Mouse (Mus musculus): ENCODE results near the gene Prkg1. TPM values are rescaled to one million over a fixed set of nuclear protein-coding genes. Genes with fewer than 3 reads are reported as not detected.

Gene Prkg1
- polyA plus RNA-seq, 1 experiment from 2014 or later: 2.5 TPM

DNA sequence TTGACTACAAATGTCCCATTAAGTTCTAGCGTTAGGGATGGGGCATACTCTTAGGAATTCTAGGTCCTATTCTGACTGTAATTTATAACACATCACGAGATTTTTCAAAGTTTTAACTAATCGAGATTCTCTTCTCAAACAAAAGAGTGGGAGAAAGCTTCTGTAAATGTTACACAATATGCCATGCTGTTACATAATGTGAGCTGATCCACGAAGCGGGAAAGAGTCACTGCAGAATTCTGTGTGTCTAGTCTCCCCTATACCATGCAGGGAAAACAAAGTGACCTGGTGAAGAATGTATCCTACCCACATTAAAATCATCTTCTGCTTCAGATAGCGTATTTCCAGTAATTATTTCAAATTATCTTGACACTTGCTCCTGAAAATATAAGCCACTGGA lies 567.8 kb downstream of the Prkg1 start:
- H3K36me3 ChIP-seq (ENCODE audit: inconsistent target): no peaks in the 10 kb centered on the region
- no peak overlapping the region for H3K27ac ChIP-seq
- H3K4me3 ChIP-seq (ENCODE audit: inconsistent target): no peak overlapping the region
- no peaks in the 10 kb centered on the region for H3K79me2 ChIP-seq (ENCODE audit: inconsistent target)
- whole genome bisulfite sequencing (ENCODE audit: missing documents): 71% methylated on average over 6 of the region's 6 CpGs

DNA sequence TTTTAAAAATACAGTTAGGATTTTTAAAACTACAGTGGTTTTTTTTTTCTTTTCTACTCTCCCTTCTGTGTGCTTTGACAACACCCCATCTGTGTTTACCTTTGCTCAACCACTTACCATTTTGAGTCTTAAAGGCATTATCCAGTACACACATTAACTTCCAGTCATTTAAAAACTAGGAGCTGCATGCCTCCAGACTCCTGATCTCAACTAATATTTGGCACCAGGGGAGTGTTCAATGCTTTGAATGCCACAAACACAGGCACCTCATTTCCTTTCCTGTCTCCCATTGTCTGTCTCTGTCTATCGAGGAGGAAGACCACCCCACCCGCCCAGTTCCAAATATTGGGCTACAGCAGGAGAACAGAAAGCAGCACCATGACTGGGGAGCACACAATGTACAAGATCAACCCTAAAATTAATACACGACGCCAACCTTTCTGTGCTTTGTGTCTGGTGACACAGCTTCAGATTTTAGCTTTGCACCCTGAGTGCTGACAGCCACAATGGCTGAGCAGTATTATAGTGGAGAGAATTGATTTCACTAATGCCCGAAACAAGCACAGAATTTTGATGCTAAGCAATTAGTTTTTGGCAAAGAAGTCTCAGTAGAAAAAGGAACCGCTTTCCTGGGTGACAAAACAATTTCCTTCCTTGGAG lies 576.1 kb downstream of the Prkg1 start:
- Histone ChIP-seq H3K36me3 (ENCODE audit: inconsistent target) (no peaks in the 10 kb centered on the region), H3K4me3 (ENCODE audit: inconsistent target) (no peak overlapping the region), H3K79me2 (ENCODE audit: inconsistent target) (no peaks in the 10 kb centered on the region), H3K27ac (no peak overlapping the region)
- WGBS (ENCODE audit: missing documents): 91% methylated on average over 6 of the region's 6 CpGs

GRCm38 (mm10) chr19:31180757-31181156 lies 584.1 kb downstream of the Prkg1 start:
- Histone ChIP-seq H3K79me2 (ENCODE audit: inconsistent target) (no peaks in the 10 kb centered on the region), H3K36me3 (ENCODE audit: inconsistent target) (no peaks in the 10 kb centered on the region), H3K27ac (no peak overlapping the region), H3K4me3 (ENCODE audit: inconsistent target) (no peak overlapping the region)
- 98% methylated on average over 4 of the region's 4 CpGs for WGBS (ENCODE audit: missing documents)

DNA sequence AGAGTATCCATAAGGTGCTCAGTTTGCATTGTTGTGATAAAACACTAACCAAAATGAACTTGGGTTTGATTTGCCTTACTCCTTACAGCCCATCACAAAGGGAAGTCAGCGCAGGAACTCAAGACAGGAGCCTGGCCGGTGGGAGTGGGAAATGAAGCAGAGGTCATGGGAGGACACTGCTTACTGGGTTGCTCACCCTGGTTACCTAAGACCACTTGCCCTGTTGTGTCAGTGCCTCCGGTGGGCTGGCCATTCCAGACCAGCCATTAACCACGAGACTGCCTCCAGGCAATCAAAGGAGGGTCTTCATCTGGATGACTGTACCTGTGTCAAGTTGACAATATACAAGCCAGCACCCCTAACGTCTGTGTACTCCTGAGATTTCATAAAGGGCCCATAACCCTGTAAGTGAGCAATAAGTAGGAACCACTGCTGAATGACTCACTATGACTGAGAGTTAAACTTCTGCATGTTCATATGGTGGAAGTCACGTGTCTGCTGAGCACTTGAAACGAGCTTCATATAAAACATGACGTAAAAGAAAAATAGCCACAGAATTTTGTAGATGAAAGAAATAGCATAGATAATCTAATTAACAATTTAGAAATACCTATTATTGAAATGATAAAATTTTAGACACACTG lies 587.4 kb downstream of the Prkg1 start:
- 62% methylated on average over 8 of the region's 8 CpGs for WGBS (ENCODE audit: missing documents)

DNA sequence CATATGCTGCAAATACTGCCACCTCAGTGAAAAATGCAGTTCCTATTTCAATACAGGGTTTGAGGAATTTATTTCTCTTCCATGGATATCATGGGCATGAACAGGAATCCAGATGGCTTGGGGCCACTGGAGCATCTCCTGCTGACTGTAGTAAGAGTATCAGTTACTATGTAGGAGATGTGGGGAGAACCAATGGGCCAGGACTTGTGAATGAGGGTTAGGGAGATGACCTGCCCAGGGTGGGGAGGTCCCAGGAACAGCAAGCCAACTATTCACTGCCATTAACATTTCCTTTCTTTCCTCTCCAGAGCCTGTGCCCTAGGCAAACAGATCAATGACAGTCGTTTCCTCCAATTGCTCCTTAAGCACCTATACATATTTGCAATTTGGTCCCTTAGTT lies 593.8 kb downstream of the Prkg1 start:
- H3K4me3 ChIP-seq (ENCODE audit: inconsistent target): no peak overlapping the region
- WGBS (ENCODE audit: missing documents): 82% methylated on average over 1 of the region's 1 CpGs
- no peaks in the 10 kb centered on the region for H3K36me3 ChIP-seq (ENCODE audit: inconsistent target)
- no peaks in the 10 kb centered on the region for H3K79me2 ChIP-seq (ENCODE audit: inconsistent target)
- H3K27ac ChIP-seq: no peak overlapping the region

More for the DNA sequence above, 587.4 kb downstream of the Prkg1 start:
- no peaks in the 10 kb centered on the region for H3K36me3 ChIP-seq (ENCODE audit: inconsistent target)
- H3K79me2 ChIP-seq (ENCODE audit: inconsistent target): no peaks in the 10 kb centered on the region
- H3K27ac ChIP-seq: peak overlapping the region; percentile 36
- no peak overlapping the region for H3K4me3 ChIP-seq (ENCODE audit: inconsistent target)

- Histone ChIP-seq H3K27ac (no peak overlapping the region), H3K36me3 (ENCODE audit: inconsistent target) (no peaks in the 10 kb centered on the region), H3K79me2 (ENCODE audit: inconsistent target) (no peaks in the 10 kb centered on the region), H3K4me3 (ENCODE audit: inconsistent target) (no peak overlapping the region)
- 94% methylated on average over 6 of the region's 6 CpGs for WGBS (ENCODE audit: missing documents)
Observed at GRCm38 (mm10) chr19:31158944-31159460, 605.8 kb downstream of the Prkg1 start.

DNA sequence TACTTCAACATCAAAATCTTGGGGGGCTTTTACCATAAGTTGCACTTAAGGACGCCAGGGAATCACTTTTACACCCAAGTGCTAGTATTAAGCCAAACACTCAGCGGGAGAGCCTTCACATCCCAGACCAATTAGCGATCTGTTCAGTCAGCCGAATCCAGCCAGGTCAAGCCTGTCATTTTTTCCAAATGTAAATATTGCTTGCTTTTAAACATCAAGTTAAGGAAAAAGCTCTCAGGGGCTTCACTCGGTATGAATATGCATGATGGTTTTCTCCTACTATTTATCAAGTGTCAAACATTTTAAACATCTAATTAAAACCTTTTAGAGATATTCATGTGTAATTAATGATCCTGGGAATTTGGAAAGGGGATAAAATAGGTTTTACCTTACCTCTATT lies 611.4 kb downstream of the Prkg1 start:
- no peak overlapping the region for H3K27ac ChIP-seq
- H3K4me3 ChIP-seq (ENCODE audit: inconsistent target): no peak overlapping the region
- 93% methylated on average over 5 of the region's 5 CpGs for WGBS (ENCODE audit: missing documents)
- H3K36me3 ChIP-seq (ENCODE audit: inconsistent target): no peaks in the 10 kb centered on the region
- no peaks in the 10 kb centered on the region for H3K79me2 ChIP-seq (ENCODE audit: inconsistent target)

DNA sequence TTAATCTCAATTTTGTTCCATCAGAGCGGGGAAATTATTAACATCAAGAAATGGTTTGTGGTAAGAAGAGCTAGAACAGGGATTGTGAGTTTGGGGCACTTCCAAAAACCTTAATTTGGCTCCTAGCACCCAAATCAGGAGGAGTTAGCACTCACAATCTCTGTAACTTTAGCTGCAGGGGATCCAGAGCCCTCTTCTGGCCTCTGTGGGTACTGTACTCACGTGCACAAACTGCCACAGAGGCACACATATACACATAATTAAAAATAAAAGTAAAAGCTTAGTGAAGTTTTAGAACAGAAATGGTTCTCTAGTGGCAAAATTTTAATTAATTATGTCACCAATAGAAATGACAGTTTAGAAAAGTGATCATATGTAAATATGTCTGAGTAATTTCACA lies 614.9 kb downstream of the Prkg1 start:
- Histone ChIP-seq H3K4me3 (ENCODE audit: inconsistent target) (no peak overlapping the region), H3K36me3 (ENCODE audit: inconsistent target) (no peaks in the 10 kb centered on the region), H3K79me2 (ENCODE audit: inconsistent target) (no peaks in the 10 kb centered on the region), H3K27ac (no peak overlapping the region)
- WGBS (ENCODE audit: missing documents): 95% methylated on average over 2 of the region's 2 CpGs

- no peak overlapping the region for H3K27ac ChIP-seq
- H3K79me2 ChIP-seq (ENCODE audit: inconsistent target): no peaks in the 10 kb centered on the region
- no peak overlapping the region for H3K4me3 ChIP-seq (ENCODE audit: inconsistent target)
- 89% methylated on average over 2 of the region's 2 CpGs for WGBS (ENCODE audit: missing documents)
- H3K36me3 ChIP-seq (ENCODE audit: inconsistent target): no peaks in the 10 kb centered on the region
Observed at GRCm38 (mm10) chr19:31147457-31147856, 617.4 kb downstream of the Prkg1 start.

GRCm38 (mm10) chr19:31146156-31146555 lies 618.7 kb downstream of the Prkg1 start:
- Histone ChIP-seq H3K36me3 (ENCODE audit: inconsistent target) (no peaks in the 10 kb centered on the region), H3K4me3 (ENCODE audit: inconsistent target) (no peak overlapping the region), H3K27ac (no peak overlapping the region), H3K79me2 (ENCODE audit: inconsistent target) (no peaks in the 10 kb centered on the region)
- 78% methylated on average over 3 of the region's 3 CpGs for WGBS (ENCODE audit: missing documents)

DNA sequence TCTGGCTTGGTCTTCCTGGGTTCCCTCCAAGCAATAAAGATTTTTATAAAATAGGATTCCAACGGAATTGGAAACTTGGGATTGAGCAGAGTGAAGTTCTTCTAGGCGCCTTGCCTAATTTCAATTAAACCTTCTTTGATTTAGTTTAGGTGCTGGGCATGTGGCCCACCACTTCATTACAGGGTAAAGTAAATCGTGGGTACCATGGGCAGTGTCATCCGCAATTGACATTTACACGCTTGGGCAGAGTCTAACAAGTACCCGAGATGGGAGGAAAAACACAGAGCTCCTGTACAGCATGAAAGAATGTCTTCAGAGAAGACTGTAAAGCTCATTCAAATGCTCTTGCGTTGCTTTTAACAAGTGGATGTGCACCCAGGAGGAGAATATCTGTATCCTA lies 622.9 kb downstream of the Prkg1 start:
- 91% methylated on average over 7 of the region's 7 CpGs for WGBS (ENCODE audit: missing documents)
- Histone ChIP-seq H3K79me2 (ENCODE audit: inconsistent target) (no peaks in the 10 kb centered on the region), H3K4me3 (ENCODE audit: inconsistent target) (no peak overlapping the region), H3K27ac (no peak overlapping the region), H3K36me3 (ENCODE audit: inconsistent target) (no peaks in the 10 kb centered on the region)

GRCm38 (mm10) chr19:31136316-31136715 lies 628.5 kb downstream of the Prkg1 start:
- Histone ChIP-seq H3K79me2 (ENCODE audit: inconsistent target) (no peaks in the 10 kb centered on the region), H3K4me3 (ENCODE audit: inconsistent target) (no peak overlapping the region), H3K27ac (no peak overlapping the region), H3K36me3 (ENCODE audit: inconsistent target) (no peaks in the 10 kb centered on the region)
- WGBS (ENCODE audit: missing documents): 91% methylated on average over 2 of the region's 2 CpGs

DNA sequence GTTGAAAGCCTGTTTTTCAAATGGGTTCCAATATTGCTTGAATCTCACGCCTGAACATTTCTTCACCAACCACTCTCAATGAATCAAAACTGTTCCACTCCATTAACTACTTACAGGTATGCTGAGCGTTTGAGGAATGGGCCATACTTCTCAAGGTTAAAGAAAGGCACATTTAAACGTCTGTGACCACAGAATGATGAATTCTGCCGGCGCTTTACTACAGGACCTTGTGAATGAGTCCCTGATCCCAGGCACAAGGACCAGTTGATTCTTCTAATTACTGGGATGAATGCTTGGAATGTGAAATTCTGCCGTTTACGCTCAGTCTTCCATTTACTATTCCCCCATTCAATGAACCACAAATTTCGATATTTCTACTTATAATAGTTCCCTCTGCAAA lies 632.2 kb downstream of the Prkg1 start:
- no peaks in the 10 kb centered on the region for H3K79me2 ChIP-seq (ENCODE audit: inconsistent target)
- no peaks in the 10 kb centered on the region for H3K36me3 ChIP-seq (ENCODE audit: inconsistent target)
- 90% methylated on average over 8 of the region's 8 CpGs for WGBS (ENCODE audit: missing documents)
- H3K27ac ChIP-seq: no peak overlapping the region
- no peak overlapping the region for H3K4me3 ChIP-seq (ENCODE audit: inconsistent target)

DNA sequence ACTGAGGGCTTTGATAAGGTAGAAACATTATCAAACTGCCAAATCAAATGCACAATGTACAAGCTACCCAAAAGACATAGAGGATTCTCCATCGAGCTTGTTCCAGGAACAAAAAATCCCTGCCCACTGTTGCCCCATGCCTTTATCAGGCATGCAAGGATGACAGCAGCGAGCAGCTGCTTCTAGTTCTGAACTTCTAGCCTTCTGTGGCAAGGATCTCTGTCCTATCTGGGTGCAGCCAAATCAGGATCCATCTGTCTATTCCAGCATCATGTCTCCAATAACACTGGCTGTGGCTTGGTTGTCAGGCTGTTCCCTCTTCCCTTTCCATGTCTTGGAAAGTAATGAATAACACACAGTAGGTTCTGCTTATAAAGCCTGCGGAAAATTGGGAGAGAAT lies 640.2 kb downstream of the Prkg1 start:
- no peaks in the 10 kb centered on the region for H3K36me3 ChIP-seq (ENCODE audit: inconsistent target)
- no peak overlapping the region for H3K4me3 ChIP-seq (ENCODE audit: inconsistent target)
- no peaks in the 10 kb centered on the region for H3K79me2 ChIP-seq (ENCODE audit: inconsistent target)
- no peak overlapping the region for H3K27ac ChIP-seq
- 84% methylated on average over 3 of the region's 3 CpGs for WGBS (ENCODE audit: missing documents)

GRCm38 (mm10) chr19:31114690-31115089 lies 650.1 kb downstream of the Prkg1 start:
- Histone ChIP-seq H3K4me3 (ENCODE audit: inconsistent target) (no peak overlapping the region), H3K27ac (no peak overlapping the region), H3K79me2 (ENCODE audit: inconsistent target) (no peaks in the 10 kb centered on the region), H3K36me3 (ENCODE audit: inconsistent target) (no peaks in the 10 kb centered on the region)
- WGBS (ENCODE audit: missing documents): 35% methylated on average over 4 of the region's 4 CpGs
